Mouse (Mus musculus): ENCODE results near the gene Tulp3. TPM values are rescaled to one million over a fixed set of nuclear protein-coding genes. Genes with fewer than 3 reads are reported as not detected.
"Not testable (repeated sequence)": the region's sequence is repeated elsewhere in the genome, so short reads cannot be mapped to it uniquely, and the experiment has no call there.

Gene Tulp3
- polyA plus RNA-seq, 1 experiment from 2014 or later, result 22.2 TPM

DNA sequence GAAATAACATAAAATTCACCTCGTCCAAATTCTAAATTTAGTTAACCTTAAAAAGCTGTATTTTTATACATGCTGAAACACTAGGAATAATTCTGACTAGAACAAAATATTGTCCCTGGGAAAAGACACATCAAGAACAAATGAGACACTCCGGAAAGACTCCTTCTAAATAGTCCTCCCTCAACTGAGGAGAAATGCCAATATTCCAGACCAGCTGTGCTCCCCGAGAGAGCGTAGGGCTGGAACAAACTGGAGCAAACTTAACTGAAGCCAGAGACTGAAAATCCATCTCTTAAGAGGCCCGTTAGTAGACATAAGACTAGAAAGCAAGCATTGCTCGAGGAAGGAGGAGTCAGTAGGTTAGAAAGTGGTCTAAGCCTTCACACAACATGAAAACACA lies 8.9 kb downstream of the Tulp3 start:
- no peak for ATAC-seq (ENCODE audit: low FRiP score)
- Histone ChIP-seq H3K27me3 (no peaks in the 10 kb centered on the region), H3K9ac (no peak overlapping the region), H3K27ac (no peak overlapping the region), H3K9me3 (replicated peaks) (no peaks in the 10 kb centered on the region), H3K36me3 (peaks cover 20% of the 10 kb centered on the region; the same call in 1 of the 2 replicates), H3K4me3 (no peak overlapping the region), H3K4me2 (replicated peaks) (no peak overlapping the region), H3K4me1 (peaks cover 3% of the 10 kb centered on the region; the same call in 1 of the 2 replicates)
- 88% methylated on average over 6 of the region's 6 CpGs for WGBS

- H3K27me3 ChIP-seq, result no peaks in the 10 kb centered on the region
- no peak overlapping the region for H3K4me2 ChIP-seq (replicated peaks)
- H3K4me1 ChIP-seq, result peaks cover 3% of the 10 kb centered on the region; the same call in 1 of the 2 replicates
- H3K9ac ChIP-seq, result no peak overlapping the region
- whole genome bisulfite sequencing, result 91% methylated on average over 10 of the region's 10 CpGs
- H3K27ac ChIP-seq, result no peak overlapping the region
- H3K36me3 ChIP-seq, result peaks cover 15% of the 10 kb centered on the region; the same call in 1 of the 2 replicates
- ATAC-seq (ENCODE audit: low FRiP score), result no peak
- no peaks in the 10 kb centered on the region for H3K9me3 ChIP-seq (replicated peaks)
- no peak overlapping the region for H3K4me3 ChIP-seq
These were observed 10.0 kb downstream of the Tulp3 start for GRCm38 (mm10) chr6:128345623-128346022.

- no peak for ATAC-seq (ENCODE audit: low FRiP score)
- no peaks in the 10 kb centered on the region for H3K27me3 ChIP-seq
These were observed 13.5 kb downstream of the Tulp3 start for GRCm38 (mm10) chr6:128341956-128342723.

GRCm38 (mm10) chr6:128338876-128339275 lies 16.8 kb downstream of the Tulp3 start:
- no peaks in the 10 kb centered on the region for H3K9me3 ChIP-seq (replicated peaks)
- H3K4me1 ChIP-seq, result peaks cover 8% of the 10 kb centered on the region; the same call in 1 of the 2 replicates
- WGBS, result 58% methylated on average over 5 of the region's 5 CpGs
- H3K4me2 ChIP-seq (replicated peaks), result no peak overlapping the region
- H3K4me3 ChIP-seq, result no peak overlapping the region
- no peak overlapping the region for H3K27ac ChIP-seq
- no peaks in the 10 kb centered on the region for H3K27me3 ChIP-seq
- ATAC-seq (ENCODE audit: low FRiP score), result no peak
- no peak overlapping the region for H3K9ac ChIP-seq
- peaks cover 22% of the 10 kb centered on the region for H3K36me3 ChIP-seq

More at GRCm38 (mm10) chr6:128341956-128342723, 13.5 kb downstream of the Tulp3 start:
- Histone ChIP-seq H3K27ac (no peak overlapping the region), H3K36me3 (peaks cover 10% of the 10 kb centered on the region; the same call in 1 of the 2 replicates), H3K9me3 (replicated peaks) (no peaks in the 10 kb centered on the region), H3K9ac (no peak overlapping the region), H3K4me3 (no peak overlapping the region), H3K4me1 (peaks cover 3% of the 10 kb centered on the region; the same call in 1 of the 2 replicates), H3K4me2 (replicated peaks) (no peak overlapping the region)
- WGBS, result 95% methylated on average over 11 of the region's 11 CpGs

DNA sequence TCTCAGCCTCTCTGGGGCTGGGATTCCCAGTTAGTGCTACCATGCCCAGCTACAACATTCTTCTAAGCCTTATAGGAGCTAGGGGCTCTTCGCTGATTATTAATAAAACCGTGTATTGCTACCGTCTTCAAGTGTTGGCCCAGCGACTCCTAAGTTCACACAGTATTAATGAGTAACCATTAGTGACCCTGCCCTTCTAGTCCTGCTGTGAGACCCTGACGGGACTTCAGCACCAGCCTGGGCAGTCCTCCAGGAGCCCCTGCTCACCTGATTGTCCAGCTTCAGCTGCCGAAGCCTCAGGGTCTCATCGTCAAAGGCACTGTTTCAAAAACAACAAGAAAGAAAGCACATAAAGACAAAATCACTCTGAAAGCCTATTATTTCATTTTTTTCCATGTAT lies 18.2 kb downstream of the Tulp3 start:
- peaks cover 31% of the 10 kb centered on the region for H3K36me3 ChIP-seq
- no peak overlapping the region for H3K4me2 ChIP-seq (replicated peaks)
- no peak overlapping the region for H3K27ac ChIP-seq
- H3K4me3 ChIP-seq, result no peak overlapping the region
- no peak overlapping the region for H3K9ac ChIP-seq
- H3K27me3 ChIP-seq, result no peaks in the 10 kb centered on the region
- H3K4me1 ChIP-seq, result peaks cover 8% of the 10 kb centered on the region; the same call in 1 of the 2 replicates
- 78% methylated on average over 7 of the region's 7 CpGs for WGBS
- H3K9me3 ChIP-seq (replicated peaks), result no peaks in the 10 kb centered on the region
- ATAC-seq (ENCODE audit: low FRiP score), result no peak

DNA sequence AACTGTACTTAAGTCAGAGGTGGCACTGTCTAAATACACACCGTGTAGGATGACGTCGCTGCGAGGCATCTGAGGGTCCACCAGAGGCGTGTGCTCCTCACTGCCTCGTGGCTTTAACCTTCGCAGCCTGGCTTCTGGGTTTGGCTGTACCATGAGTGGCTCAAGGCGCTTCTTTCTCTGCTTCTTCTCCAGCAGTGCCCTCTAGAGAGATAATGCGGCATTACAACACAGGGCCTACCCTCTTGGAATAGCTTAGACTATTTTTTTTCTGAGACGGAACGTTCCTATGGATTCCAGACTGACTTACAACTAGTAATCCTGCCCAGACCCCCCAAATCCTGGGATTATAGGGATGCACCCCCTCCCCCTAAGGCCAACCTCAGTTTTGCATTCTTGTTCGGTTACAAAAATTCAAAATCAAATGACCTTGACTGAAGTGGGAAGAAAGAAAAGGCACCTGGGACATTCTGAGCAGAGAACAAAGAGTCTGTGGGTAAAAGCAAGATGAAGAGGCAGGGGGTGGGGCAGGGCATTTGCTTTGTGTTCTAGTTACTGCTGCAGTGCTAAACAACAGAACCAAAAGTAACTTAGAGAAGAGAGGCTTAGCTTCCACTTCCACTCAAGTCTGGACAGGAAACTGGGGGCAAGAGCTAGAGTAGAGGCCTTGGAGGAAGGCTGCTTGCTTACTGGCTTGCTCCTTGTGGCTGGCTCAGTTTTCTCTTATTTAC lies 21.1 kb downstream of the Tulp3 start:
- H3K4me1 ChIP-seq, result peaks cover 8% of the 10 kb centered on the region; the same call in 1 of the 2 replicates
- H3K27me3 ChIP-seq, result no peaks in the 10 kb centered on the region
- no peak overlapping the region for H3K4me2 ChIP-seq (replicated peaks)
- peaks cover 46% of the 10 kb centered on the region for H3K36me3 ChIP-seq
- peak overlapping the region; percentile 23; the same call in 1 of the 2 replicates for H3K27ac ChIP-seq
- no peak overlapping the region for H3K9ac ChIP-seq
- H3K4me3 ChIP-seq, result no peak overlapping the region
- peak; percentile 62 for ATAC-seq (ENCODE audit: low FRiP score)
- H3K9me3 ChIP-seq (replicated peaks), result peaks cover 11% of the 10 kb centered on the region
- whole genome bisulfite sequencing, result 23% methylated on average over 12 of the region's 12 CpGs

- Histone ChIP-seq H3K4me2 (replicated peaks) (no peak overlapping the region), H3K9ac (no peak overlapping the region), H3K4me3 (no peak overlapping the region), H3K27ac (no peak overlapping the region), H3K27me3 (no peaks in the 10 kb centered on the region), H3K36me3 (peaks cover 22% of the 10 kb centered on the region), H3K9me3 (replicated peaks) (no peaks in the 10 kb centered on the region), H3K4me1 (no peaks in the 10 kb centered on the region)
- WGBS, result 12% methylated on average over 4 of the region's 4 CpGs
- ATAC-seq (ENCODE audit: low FRiP score), result peak; percentile 67; the same call in 1 of the 2 replicates
These were observed 37.3 kb downstream of the Tulp3 start for GRCm38 (mm10) chr6:128318317-128318716.

DNA sequence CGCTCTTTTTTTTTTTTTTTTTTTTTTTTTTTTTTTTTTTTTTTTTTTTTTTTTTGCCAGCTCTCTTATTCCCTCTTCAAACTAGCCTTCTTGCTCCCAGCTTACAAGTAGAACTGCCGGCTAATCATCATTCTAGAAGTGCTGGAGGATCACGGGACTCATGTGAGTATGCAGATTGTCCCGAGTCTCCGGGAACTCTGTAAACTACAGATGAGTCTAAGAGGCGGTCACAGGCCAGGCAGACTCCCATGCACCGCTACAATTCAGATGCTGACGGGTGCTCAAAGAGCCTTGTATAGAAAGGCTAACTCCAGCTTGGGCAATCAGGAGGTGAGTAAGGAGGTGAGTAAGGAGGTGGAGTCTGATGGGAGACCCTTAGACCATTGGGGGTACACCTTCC lies 40.1 kb downstream of the Tulp3 start:
- H3K36me3 ChIP-seq, result no peaks in the 10 kb centered on the region
- H3K4me1 ChIP-seq, result no peaks in the 10 kb centered on the region
- no peaks in the 10 kb centered on the region for H3K9me3 ChIP-seq (replicated peaks)
- H3K4me3 ChIP-seq, result no peak overlapping the region
- no peak overlapping the region for H3K9ac ChIP-seq
- no peaks in the 10 kb centered on the region for H3K27me3 ChIP-seq
- H3K27ac ChIP-seq, result no peak overlapping the region
- 79% methylated on average over 8 of the region's 8 CpGs for WGBS
- ATAC-seq (ENCODE audit: low FRiP score), result no peak
- no peak overlapping the region for H3K4me2 ChIP-seq (replicated peaks)

- Histone ChIP-seq H3K4me3 (no peak overlapping the region), H3K9me3 (replicated peaks) (no peaks in the 10 kb centered on the region), H3K4me2 (replicated peaks) (no peak overlapping the region), H3K36me3 (no peaks in the 10 kb centered on the region), H3K9ac (no peak overlapping the region), H3K27ac (no peak overlapping the region), H3K27me3 (no peaks in the 10 kb centered on the region), H3K4me1 (no peaks in the 10 kb centered on the region)
- no peak for ATAC-seq (ENCODE audit: low FRiP score)
- WGBS, result 91% methylated on average over 6 of the region's 6 CpGs
These were observed 40.9 kb downstream of the Tulp3 start for GRCm38 (mm10) chr6:128314796-128315195.

- Histone ChIP-seq H3K36me3 (no peaks in the 10 kb centered on the region), H3K9ac (no peak overlapping the region), H3K9me3 (replicated peaks) (no peaks in the 10 kb centered on the region), H3K27ac (no peak overlapping the region), H3K4me1 (no peaks in the 10 kb centered on the region; the same call in 1 of the 2 replicates), H3K27me3 (no peaks in the 10 kb centered on the region), H3K4me3 (no peak overlapping the region), H3K4me2 (replicated peaks) (no peak overlapping the region)
- WGBS, result 37% methylated on average over 4 of the region's 4 CpGs
- peak; percentile 52; the same call in 1 of the 2 replicates for ATAC-seq (ENCODE audit: low FRiP score)
These were observed 47.3 kb downstream of the Tulp3 start for GRCm38 (mm10) chr6:128308311-128308710.

DNA sequence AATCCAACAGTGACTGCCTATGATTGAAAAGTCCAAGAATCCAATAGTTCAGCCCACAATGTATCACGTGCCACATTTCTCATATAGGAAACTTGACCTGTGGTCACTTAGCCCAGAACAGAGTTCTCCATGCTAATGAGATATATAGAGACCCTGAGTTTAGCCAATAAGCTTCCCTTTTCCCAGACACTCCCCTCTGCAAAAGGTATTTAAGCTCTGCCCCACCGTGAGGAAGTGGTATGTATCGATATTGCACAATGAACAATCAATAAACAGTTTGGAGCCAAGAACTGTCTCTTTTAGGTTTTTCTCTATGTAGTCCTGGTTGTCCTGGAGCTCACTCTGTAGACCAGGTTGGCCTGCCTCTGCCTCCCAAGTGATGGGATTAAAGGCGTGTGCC lies 50.9 kb downstream of the Tulp3 start:
- 85% methylated on average over 4 of the region's 4 CpGs for WGBS
- H3K4me1 ChIP-seq, result peaks cover 7% of the 10 kb centered on the region
- ATAC-seq (ENCODE audit: low FRiP score), result no peak
- no peak overlapping the region for H3K27ac ChIP-seq
- H3K9me3 ChIP-seq (replicated peaks), result 0 out of 2 replicates have a peak, but pooled peaks cover 4% of the 10 kb centered on the region
- peaks cover 28% of the 10 kb centered on the region for H3K27me3 ChIP-seq
- no peak overlapping the region for H3K4me2 ChIP-seq (replicated peaks)
- no peak overlapping the region for H3K4me3 ChIP-seq
- H3K9ac ChIP-seq, result no peak overlapping the region
- H3K36me3 ChIP-seq, result no peaks in the 10 kb centered on the region

DNA sequence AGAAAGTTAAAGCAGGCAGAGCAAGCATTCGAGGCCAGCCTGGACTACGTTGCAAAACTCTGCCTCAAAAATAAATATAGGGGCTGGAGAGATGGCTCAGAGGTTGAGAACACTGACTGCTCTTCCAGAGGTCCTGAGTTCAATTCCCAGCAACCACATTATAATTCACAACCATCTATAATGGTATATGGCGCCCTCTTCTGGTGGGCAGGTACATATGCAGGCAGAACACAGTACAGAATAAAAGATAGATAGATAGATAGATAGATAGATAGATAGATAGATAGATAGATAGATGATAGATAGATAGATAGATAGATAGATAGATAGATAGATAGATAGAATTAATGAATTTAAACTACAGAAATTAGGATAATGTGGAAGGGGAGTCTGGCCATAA lies 53.0 kb downstream of the Tulp3 start:
- not testable (repeated sequence) for H3K36me3 ChIP-seq; H3K4me3 ChIP-seq; ATAC-seq (ENCODE audit: low FRiP score); H3K9me3 ChIP-seq (replicated peaks); H3K4me2 ChIP-seq (replicated peaks); H3K27ac ChIP-seq; H3K9ac ChIP-seq
- WGBS, result 74% methylated on average over 3 of the region's 3 CpGs
- Histone ChIP-seq H3K4me1 (peaks cover 14% of the 10 kb centered on the region), H3K27me3 (peaks cover 49% of the 10 kb centered on the region)
